Mouse (Mus musculus): Measurements from ENCODE around the gene Cdk2ap2. TPM values are rescaled to one million over a fixed set of nuclear protein-coding genes. Genes with fewer than 3 reads are reported as not detected.

The Cdk2ap2 gene
- polyA plus RNA-seq (2012; rRNA removed), result 321 and 393 TPM in 2 replicates

DNA sequence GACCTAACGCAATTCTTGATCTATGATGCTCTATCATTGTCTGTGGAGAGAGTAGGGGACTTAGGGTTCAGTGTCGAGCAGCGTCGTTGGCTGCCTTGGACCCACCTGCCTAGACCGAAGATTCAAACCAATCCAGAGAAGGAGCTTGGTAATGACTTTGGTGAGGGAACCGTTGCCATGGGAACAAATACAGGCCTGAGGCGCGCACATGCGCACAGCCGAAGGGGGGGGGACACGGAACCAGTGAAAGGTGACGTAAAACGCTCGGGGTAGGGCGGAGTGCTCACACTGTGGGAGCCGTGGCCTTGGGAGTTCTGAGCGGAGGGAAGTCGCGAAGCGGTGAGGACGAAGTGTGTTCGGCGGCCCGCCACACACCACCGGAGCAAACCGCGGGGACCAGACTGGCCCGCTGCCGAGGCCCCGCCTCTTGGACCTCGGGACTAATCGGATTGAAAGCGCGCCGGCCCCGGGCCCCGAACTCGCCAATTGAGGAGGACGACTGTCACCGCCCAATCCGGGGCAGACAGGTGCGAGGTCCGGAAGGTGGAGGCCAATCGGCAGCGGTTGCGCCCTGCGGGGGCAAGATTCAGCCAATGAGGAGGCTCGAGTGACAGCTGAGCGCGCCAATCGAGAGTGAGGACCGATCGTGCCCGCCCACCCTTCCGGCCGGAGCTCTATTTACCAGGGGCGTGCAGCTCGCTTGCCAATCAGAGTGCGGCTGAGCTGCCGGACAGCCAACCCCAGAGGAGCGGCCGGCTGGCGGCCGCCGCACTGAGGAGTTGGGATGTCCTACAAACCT, at the start of gene Cdk2ap2:
Gene Cdk2ap2, plus strand, starts transcription at position 541 of the 799 bp plus-strand sequence.

DNA sequence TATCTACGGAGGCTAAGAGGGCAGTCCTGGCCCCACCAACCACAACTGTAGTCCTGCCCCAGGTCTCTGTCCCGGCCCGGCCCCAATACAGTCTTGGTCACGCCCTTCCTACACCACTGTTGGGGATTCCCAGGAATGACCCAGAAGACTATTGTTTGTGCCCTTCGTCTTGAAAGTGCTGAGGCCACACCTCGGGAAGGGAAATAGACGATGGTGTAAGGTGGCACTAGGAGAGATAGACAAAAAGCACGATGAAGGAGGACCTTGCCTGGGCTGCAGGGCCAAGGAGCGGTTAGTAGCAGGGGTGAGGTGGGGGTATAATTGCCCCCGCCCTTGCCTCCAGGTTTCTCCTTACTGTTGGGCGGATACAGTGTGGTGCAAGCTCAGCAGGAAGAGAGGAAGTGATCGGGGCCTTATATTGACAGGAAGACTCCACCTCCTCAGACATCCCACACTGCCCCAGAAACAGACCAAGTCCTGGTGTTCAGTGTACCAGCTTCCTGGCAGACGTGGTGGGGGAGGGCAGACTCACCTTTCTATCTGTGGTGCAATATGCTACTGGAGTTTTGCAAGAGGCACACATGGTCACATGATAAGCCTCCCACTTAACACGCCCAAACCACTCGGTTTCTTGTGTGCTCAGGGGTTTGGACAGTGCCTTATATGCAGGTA, 37.8 kb upstream of the Cdk2ap2 start, which contains the start of gene Gstp3:
Gene Gstp3, minus strand, starts transcription at position 501 of the 672 bp plus-strand sequence.

DNA sequence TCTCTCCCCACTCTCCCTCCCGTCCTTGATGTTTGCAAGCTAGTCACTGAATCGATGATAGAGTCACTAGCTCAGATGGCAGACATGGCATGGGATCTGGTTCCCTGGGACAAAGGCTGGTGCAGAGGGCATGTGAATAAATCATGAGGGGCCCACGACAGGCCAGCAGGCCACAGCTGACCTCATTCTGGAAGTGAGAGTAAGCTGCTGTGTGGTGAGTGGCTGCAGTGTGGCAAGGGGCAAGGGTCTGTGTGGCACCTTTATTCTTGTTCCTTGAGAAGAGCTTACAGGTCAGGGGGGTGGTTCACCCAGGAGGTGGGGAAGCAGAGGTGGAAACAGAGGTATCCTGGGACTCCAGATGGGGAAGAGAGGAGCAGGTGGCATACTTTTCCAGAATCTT, 15.6 kb upstream of the Cdk2ap2 start, which contains the start of gene Cabp2:
Gene Cabp2, plus strand, starts transcription at position 185 of the 400 bp plus-strand sequence.

DNA sequence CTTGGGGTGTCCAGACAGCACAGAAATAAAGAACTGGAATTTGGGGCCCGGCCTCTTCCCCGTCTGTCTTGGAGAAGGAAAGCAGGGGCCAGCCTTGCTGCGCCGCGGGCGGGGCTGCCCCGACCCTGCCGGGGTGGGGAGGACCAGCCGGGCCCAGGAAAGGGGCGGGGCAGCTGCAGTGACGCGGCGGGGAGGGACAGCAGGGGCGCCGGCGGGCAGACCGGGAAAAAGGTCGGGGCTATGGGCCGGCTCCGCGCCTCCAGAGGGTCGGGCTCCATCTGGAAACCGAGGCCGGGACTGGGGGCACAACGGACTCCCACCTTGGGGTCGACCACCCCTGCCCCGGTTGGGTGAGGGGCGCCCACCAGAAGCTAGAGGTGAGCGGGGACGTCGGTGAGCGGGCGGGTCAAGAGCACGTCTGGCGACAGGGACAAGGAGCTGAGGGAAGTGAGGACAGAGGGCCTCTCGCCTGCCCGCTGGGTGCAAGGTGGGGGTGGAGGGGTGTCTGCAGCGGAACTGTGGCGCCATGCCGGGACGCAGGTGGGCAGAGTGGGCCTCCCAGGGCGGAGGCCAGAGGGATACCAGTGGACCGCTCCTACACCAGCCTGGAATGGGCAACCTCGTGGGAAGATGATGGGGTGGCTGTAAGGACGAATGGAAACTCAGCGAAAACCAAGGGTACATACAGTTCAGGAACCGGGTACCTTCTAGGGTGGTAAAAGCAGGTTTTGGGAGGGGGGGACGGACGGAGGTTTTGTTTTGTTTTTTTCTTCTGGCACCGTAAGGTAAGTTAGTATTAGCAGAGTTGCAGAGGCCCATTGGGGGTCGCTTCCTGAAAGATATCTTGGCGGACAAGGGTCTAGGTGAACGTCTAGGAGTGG, 3.1 kb downstream of the Cdk2ap2 start, which contains the start of gene Pitpnm1:
Gene Pitpnm1, plus strand, starts transcription at position 162 of the 881 bp plus-strand sequence.

DNA sequence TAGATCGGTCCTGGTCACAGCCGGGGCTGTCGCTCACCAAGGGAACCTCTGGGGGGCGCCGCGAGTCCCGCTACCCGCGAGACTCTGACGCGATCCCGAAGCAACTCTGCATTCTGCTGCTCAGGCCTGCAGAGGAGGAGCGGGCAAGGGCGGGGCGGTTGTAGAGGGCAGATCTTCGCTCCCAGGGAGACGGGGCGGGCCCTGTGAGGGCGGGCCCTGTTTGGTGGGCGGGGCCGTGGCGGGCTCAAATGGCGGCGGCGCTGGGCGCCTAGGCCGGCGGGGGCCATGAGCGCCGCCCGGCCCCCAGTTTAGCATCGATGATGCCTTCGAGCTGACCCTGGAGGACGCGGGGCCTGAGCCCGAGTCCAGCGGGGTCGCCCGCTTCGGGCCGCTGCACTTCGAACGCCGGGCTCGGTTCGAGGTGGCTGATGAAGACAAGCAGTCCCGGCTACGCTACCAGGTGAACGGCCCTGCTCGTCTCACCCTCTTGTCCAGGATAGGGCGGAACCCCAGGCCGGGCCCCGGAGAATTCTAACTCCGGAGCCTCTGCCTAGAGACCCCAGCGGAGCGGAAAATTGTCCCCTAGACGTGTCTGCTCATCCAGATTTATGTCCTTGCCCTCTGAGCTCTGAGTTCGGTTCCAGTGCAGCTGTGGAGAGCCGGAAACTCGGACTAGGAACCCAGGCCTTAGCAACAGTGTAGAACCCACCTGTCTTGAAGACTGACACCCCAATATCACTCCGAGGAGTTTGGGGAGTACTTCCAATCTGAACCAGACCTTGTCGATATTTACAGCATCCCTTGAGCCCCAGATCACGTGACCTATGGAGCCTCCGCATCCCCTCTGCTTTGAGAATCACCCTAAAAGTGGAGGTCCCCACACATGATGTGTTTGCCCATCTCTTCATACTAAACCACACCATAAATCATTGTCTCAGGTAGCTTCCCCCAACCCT, 29.0 kb downstream of the Cdk2ap2 start, which contains the start of gene Aip:
Gene Aip, minus strand, starts transcription at position 118 of the 956 bp plus-strand sequence.

DNA sequence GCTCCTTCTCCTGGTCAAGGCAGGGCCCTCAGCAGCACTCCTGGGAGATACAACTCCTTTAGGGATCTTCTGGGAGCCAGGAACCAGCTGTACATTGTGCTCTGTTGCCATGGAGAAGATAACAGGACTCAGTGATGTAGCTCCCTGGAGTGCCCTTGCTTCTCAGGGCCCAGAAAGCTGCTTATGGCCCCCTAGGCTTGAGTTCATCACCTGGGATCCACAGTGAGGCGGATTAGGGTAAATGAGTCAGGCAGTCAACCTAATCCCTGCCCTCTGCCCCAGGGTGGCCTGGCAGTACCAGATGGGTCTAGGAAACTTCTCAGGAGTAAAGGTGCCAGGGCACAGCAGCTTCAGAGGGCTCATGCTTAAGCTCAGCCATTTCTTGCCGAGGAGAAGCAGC, 42.5 kb downstream of the Cdk2ap2 start, which contains the start of gene Gpr152:
Gene Gpr152, plus strand, starts transcription at position 342 of the 400 bp plus-strand sequence.

DNA sequence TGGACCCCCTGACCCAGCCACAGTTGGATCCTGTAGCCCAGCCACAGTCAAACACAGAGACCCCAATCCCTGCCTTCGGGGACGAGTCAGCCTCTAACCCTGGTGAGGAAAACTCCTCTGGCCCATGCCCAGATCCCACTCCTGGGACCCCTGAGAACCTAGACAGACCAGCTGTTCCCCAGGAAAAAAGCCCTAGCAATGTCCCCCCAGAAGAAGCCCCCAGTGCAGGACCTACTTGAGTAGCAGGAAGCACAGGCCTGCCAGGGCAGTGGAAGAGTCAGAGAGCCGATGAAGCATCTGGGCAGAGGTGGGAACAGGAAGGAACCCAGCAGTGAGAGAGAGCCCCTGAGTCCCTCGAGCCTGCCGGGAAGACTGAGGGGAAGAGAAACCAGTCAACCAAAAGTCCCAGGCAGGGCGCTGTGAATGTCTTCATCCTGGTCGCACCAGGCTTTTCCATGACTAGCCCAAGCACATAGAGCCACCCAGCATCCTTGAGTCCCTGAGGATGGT, 46.8 kb downstream of the Cdk2ap2 start, which contains the start of gene Cabp4:
Gene Cabp4, minus strand, starts transcription at position 275 of the 510 bp plus-strand sequence.

DNA sequence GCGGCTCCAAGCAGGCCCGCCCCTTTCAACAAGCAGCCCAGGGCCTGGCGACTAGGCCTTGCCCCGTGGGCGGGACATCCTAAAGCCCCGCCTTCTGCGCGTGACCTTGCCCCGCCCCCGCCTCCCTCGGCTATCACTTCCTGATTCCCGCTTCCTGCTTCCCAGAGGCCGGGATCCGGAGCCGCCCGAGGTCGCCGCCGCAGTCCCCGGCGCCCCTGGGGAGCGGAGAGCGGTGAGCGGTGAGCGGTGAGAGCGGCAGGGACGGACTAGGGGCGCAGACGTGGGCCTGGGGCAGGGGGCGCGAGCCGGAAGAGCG, 51.5 kb downstream of the Cdk2ap2 start, which contains the start of gene Coro1b:
Gene Coro1b, plus strand, starts transcription at position 129 of the 316 bp plus-strand sequence.

Other genes with a start within 250 kb of the Cdk2ap2 start
- 35.3 and 37.1 TPM in 2 replicates for gene Chka, start 245.4 kb upstream of the Cdk2ap2 start, polyA plus RNA-seq (2012; rRNA removed)
- gene Tcirg1, start 190.0 kb upstream of the Cdk2ap2 start, polyA plus RNA-seq (2012; rRNA removed), result 146 and 188 TPM in 2 replicates
- 279 and 336 TPM in 2 replicates for gene Ndufs8, start 184.4 kb upstream of the Cdk2ap2 start, polyA plus RNA-seq (2012; rRNA removed)
- 14.9 and 17.0 TPM in 2 replicates for gene Aldh3b1, start 167.4 kb upstream of the Cdk2ap2 start, polyA plus RNA-seq (2012; rRNA removed)
- 160 and 202 TPM in 2 replicates for gene Unc93b1, start 162.0 kb upstream of the Cdk2ap2 start, polyA plus RNA-seq (2012; rRNA removed)
- 0.15 and 0.35 TPM in 2 replicates for gene Aldh3b3, start 138.5 kb upstream of the Cdk2ap2 start, polyA plus RNA-seq (2012; rRNA removed)
- gene Aldh3b2, start 124.9 kb upstream of the Cdk2ap2 start, polyA plus RNA-seq (2012; rRNA removed), result 14.5 and 14.7 TPM in 2 replicates
- 55.2 and 55.9 TPM in 2 replicates for gene Acy3, start 110.6 kb upstream of the Cdk2ap2 start, polyA plus RNA-seq (2012; rRNA removed)
- gene Tbx10, start 104.4 kb upstream of the Cdk2ap2 start, polyA plus RNA-seq (2012; rRNA removed), result not detected in 2 replicates
- 18.7 and 25.7 TPM in 2 replicates for gene Nudt8, start 96.6 kb upstream of the Cdk2ap2 start, polyA plus RNA-seq (2012; rRNA removed)
- gene Gm49405, start 96.6 kb upstream of the Cdk2ap2 start, polyA plus RNA-seq (2012; rRNA removed), result 2.1 and 2.5 TPM in 2 replicates
- 10.8 and 11.5 TPM in 2 replicates for gene Doc2g, start 93.9 kb upstream of the Cdk2ap2 start, polyA plus RNA-seq (2012; rRNA removed)
- gene Ndufv1, start 84.4 kb upstream of the Cdk2ap2 start, polyA plus RNA-seq (2012; rRNA removed), result 185 and 192 TPM in 2 replicates
- 871 and 970 TPM in 2 replicates for gene Gstp1, start 59.2 kb upstream of the Cdk2ap2 start, polyA plus RNA-seq (2012; rRNA removed)
- gene Gstp2, start 51.2 kb upstream of the Cdk2ap2 start, polyA plus RNA-seq (2012; rRNA removed), result 192 and 247 TPM in 2 replicates
- gene Gstp3, start 37.6 kb upstream of the Cdk2ap2 start, polyA plus RNA-seq (2012; rRNA removed), result 8.4 and 8.5 TPM in 2 replicates
- gene Cabp2, start 15.6 kb upstream of the Cdk2ap2 start, polyA plus RNA-seq (2012; rRNA removed), result 2.5 TPM in 1 of 2 replicates, not detected in the other
- gene Pitpnm1, start 2.8 kb downstream of the Cdk2ap2 start, polyA plus RNA-seq (2012; rRNA removed), result 133 and 136 TPM in 2 replicates
- 65.0 and 68.8 TPM in 2 replicates for gene Aip, start 28.7 kb downstream of the Cdk2ap2 start, polyA plus RNA-seq (2012; rRNA removed)
- gene Gpr152, start 42.6 kb downstream of the Cdk2ap2 start, polyA plus RNA-seq (2012; rRNA removed), result 0.02 and 0.05 TPM in 2 replicates
- 0.15 and 0.28 TPM in 2 replicates for gene Cabp4, start 46.9 kb downstream of the Cdk2ap2 start, polyA plus RNA-seq (2012; rRNA removed)
- 657 and 730 TPM in 2 replicates for gene Coro1b, start 51.4 kb downstream of the Cdk2ap2 start, polyA plus RNA-seq (2012; rRNA removed)
- 74.8 and 129 TPM in 2 replicates for gene Ptprcap, start 56.4 kb downstream of the Cdk2ap2 start, polyA plus RNA-seq (2012; rRNA removed)
- 38.0 and 53.9 TPM in 2 replicates for gene Rps6kb2, start 66.2 kb downstream of the Cdk2ap2 start, polyA plus RNA-seq (2012; rRNA removed)
- 5.3 and 9.0 TPM in 2 replicates for gene Carns1, start 78.3 kb downstream of the Cdk2ap2 start, polyA plus RNA-seq (2012; rRNA removed)
- gene Tbc1d10c, start 94.1 kb downstream of the Cdk2ap2 start, polyA plus RNA-seq (2012; rRNA removed), result 9.9 and 10.0 TPM in 2 replicates
- 488 and 523 TPM in 2 replicates for gene Ppp1ca, start 94.9 kb downstream of the Cdk2ap2 start, polyA plus RNA-seq (2012; rRNA removed)
- gene Rad9a, start 104.5 kb downstream of the Cdk2ap2 start, polyA plus RNA-seq (2012; rRNA removed), result 15.7 and 22.4 TPM in 2 replicates
- 8.3 and 14.8 TPM in 2 replicates for gene Clcf1, start 117.1 kb downstream of the Cdk2ap2 start, polyA plus RNA-seq (2012; rRNA removed)
- gene AC109138.7, start 117.2 kb downstream of the Cdk2ap2 start, polyA plus RNA-seq (2012; rRNA removed), result not detected in 2 replicates
- 86.7 and 104 TPM in 2 replicates for gene Pold4, start 134.7 kb downstream of the Cdk2ap2 start, polyA plus RNA-seq (2012; rRNA removed)
- gene Ssh3, start 172.0 kb downstream of the Cdk2ap2 start, polyA plus RNA-seq (2012; rRNA removed), result 188 and 216 TPM in 2 replicates
- gene Ankrd13d, start 186.0 kb downstream of the Cdk2ap2 start, polyA plus RNA-seq (2012; rRNA removed), result 4.3 and 7.3 TPM in 2 replicates
- gene Grk2, start 209.0 kb downstream of the Cdk2ap2 start, polyA plus RNA-seq (2012; rRNA removed), result 120 and 123 TPM in 2 replicates